Mouse (Mus musculus): ENCODE measurements around the gene Neu4. TPM values are rescaled to one million over a fixed set of nuclear protein-coding genes. Genes with fewer than 3 reads are reported as not detected.
"Not testable (repeated sequence)": the region's sequence is repeated elsewhere in the genome, so short reads cannot be mapped to it uniquely, and the experiment has no call there.

Neu4 gene
- not detected in 2 replicates for polyA plus RNA-seq (2012; rRNA removed)

DNA sequence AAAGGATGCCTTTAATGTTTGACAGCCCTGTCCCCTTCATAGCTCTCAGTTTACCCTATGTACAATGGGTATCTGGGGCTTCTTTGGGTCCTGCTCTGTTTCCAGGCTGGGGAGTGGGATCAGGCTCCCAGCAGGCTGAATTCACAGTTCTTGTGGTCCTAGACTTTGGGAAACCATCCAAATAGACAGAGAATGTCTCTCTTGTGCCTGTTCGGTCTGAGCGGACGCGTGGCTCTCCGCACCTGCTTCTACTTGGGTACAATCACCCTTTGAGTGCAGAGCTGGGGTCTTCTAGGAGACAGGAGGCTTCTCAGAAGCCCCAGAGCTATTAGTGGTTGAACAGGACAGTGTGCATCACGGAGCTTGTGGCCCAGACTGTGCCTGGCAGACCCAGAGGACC, at the start of gene Neu4:
TSS of gene Neu4 (plus strand) at position 301 of the 400 bp plus-strand sequence.
- WGBS, result 91% methylated on average over 6 of the region's 6 CpGs
- Histone ChIP-seq H3K27ac (ENCODE audit: insufficient read depth, low read depth, low read length) (no peak within 1 kb of the TSS), H3K4me3 (ENCODE audit: insufficient read depth, low read depth, low read length) (no peak within 1 kb of the TSS), H3K36me3 (ENCODE audit: control insufficient read depth, insufficient read depth, low read length) (no peaks in the 10 kb centered on the region), H3K4me1 (ENCODE audit: control insufficient read depth, insufficient read depth, low read length) (no peaks in the 10 kb centered on the region), H3K27me3 (replicated peaks; ENCODE audit: control insufficient read depth, insufficient read depth, low read length) (no peaks in the 10 kb centered on the region)
- TF ChIP-seq POLR2A (IDR thresholded peaks at IDR 0.05; ENCODE audit: low read depth, low read length) (no peak), CTCF (conservative IDR thresholded peaks at IDR 0.05; ENCODE audit: insufficient read depth, insufficient read length, low read depth, low read length) (no peak)
- DNase-seq, result no peak

- DNase-seq; H3K4me1 ChIP-seq (ENCODE audit: control insufficient read depth, insufficient read depth, low read length); H3K4me3 ChIP-seq (ENCODE audit: insufficient read depth, low read depth, low read length); H3K27me3 ChIP-seq (replicated peaks; ENCODE audit: control insufficient read depth, insufficient read depth, low read length); H3K36me3 ChIP-seq (ENCODE audit: control insufficient read depth, insufficient read depth, low read length); H3K27ac ChIP-seq (ENCODE audit: insufficient read depth, low read depth, low read length): not testable (repeated sequence)
- no CpG with 5 or more reads among the region's 4 CpGs for WGBS
These were observed 49.5 kb upstream of the Neu4 start for GRCm38 (mm10) chr1:93970797-93971196.

DNA sequence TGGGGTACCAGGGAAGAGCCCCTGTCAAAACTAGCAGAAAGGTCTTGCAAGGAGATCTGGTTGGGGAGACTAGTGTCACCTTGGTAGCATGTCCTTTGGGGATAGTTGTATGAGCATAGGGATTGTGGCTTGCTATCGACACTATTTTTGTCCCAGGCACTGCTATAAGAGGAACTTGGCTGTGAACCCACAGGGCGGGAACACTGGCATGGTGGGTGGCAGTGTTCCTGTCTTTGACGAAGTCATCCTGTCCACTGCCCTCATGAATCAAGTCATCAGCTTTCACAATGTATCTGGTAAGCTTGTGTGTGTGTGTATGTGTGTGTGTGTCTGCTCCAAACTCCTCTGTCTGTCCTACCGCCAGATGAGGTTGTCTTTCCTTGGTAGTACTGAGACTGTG, 44.5 kb upstream of the Neu4 start:
- H3K36me3 ChIP-seq (ENCODE audit: control insufficient read depth, insufficient read depth, low read length); H3K27me3 ChIP-seq (replicated peaks; ENCODE audit: control insufficient read depth, insufficient read depth, low read length); H3K4me3 ChIP-seq (ENCODE audit: insufficient read depth, low read depth, low read length); DNase-seq; H3K4me1 ChIP-seq (ENCODE audit: control insufficient read depth, insufficient read depth, low read length); H3K27ac ChIP-seq (ENCODE audit: insufficient read depth, low read depth, low read length): not testable (repeated sequence)
- 73% methylated on average over 2 of the region's 4 CpGs for WGBS

DNA sequence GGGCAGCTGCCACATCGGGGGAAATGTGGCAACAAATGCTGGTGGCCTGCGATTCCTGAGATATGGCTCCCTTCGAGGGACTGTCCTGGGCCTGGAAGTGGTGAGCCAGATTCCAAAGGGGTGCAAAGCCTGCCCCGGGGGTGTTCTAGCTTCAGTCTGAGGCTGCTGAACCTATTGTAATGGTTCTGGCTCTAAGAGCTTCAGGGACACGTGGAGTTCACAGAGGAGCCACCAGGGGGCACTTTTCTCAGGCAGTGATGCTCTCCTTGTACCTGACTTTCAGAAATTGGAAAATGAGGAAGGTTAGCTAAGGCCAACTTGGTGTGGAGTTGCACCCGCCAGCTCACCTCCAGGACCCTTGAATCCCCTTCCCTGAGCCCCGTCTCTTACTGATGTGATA, 42.0 kb upstream of the Neu4 start:
- not testable (repeated sequence) for H3K27ac ChIP-seq (ENCODE audit: insufficient read depth, low read depth, low read length); DNase-seq; H3K4me3 ChIP-seq (ENCODE audit: insufficient read depth, low read depth, low read length); H3K36me3 ChIP-seq (ENCODE audit: control insufficient read depth, insufficient read depth, low read length); H3K27me3 ChIP-seq (replicated peaks; ENCODE audit: control insufficient read depth, insufficient read depth, low read length); H3K4me1 ChIP-seq (ENCODE audit: control insufficient read depth, insufficient read depth, low read length)
- WGBS, result no CpG with 5 or more reads among the region's 7 CpGs

DNA sequence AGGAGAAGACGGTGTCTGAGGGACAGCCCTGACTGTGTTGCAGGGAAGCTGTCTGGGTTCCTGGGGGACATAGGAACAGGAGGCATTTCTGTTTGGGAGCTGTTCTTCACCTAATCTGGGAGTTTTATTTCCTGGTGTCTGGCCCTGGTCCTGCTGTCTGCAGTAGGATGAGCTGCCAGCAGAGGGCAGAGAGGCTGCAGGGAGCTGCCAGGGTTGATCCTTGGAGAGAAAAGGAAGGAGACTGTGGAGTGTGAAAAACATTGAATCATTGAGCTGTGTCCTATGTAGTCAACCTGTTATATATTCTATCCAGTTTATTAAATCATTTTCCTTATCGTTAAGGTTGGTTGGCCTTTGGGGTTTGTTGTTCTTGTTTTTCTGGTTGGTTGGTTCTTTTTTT, 39.3 kb upstream of the Neu4 start:
- not testable (repeated sequence) for H3K4me3 ChIP-seq (ENCODE audit: insufficient read depth, low read depth, low read length); H3K4me1 ChIP-seq (ENCODE audit: control insufficient read depth, insufficient read depth, low read length); H3K36me3 ChIP-seq (ENCODE audit: control insufficient read depth, insufficient read depth, low read length); H3K27ac ChIP-seq (ENCODE audit: insufficient read depth, low read depth, low read length); DNase-seq; H3K27me3 ChIP-seq (replicated peaks; ENCODE audit: control insufficient read depth, insufficient read depth, low read length)
- no CpG with 5 or more reads among the region's 2 CpGs for WGBS

GRCm38 (mm10) chr1:93986167-93986566, 34.1 kb upstream of the Neu4 start:
- no peak for DNase-seq
- TF ChIP-seq POLR2A (IDR thresholded peaks at IDR 0.05; ENCODE audit: low read depth, low read length) (no peak), CTCF (conservative IDR thresholded peaks at IDR 0.05; ENCODE audit: insufficient read depth, insufficient read length, low read depth, low read length) (no peak)
- WGBS, result 91% methylated on average over 3 of the region's 3 CpGs
- H3K27ac ChIP-seq (ENCODE audit: insufficient read depth, low read depth, low read length), result no peak overlapping the region
- H3K4me3 ChIP-seq (ENCODE audit: insufficient read depth, low read depth, low read length), result no peak overlapping the region
- H3K27me3 ChIP-seq (replicated peaks; ENCODE audit: control insufficient read depth, insufficient read depth, low read length), result no peaks in the 10 kb centered on the region
- no peaks in the 10 kb centered on the region for H3K36me3 ChIP-seq (ENCODE audit: control insufficient read depth, insufficient read depth, low read length)
- no peaks in the 10 kb centered on the region for H3K4me1 ChIP-seq (ENCODE audit: control insufficient read depth, insufficient read depth, low read length)

GRCm38 (mm10) chr1:93988786-93989185, 31.5 kb upstream of the Neu4 start:
- DNase-seq, result no peak
- H3K4me3 ChIP-seq (ENCODE audit: insufficient read depth, low read depth, low read length), result no peak overlapping the region
- WGBS, result 61% methylated on average over 3 of the region's 3 CpGs
- TF ChIP-seq POLR2A (IDR thresholded peaks at IDR 0.05; ENCODE audit: low read depth, low read length) (no peak), CTCF (conservative IDR thresholded peaks at IDR 0.05; ENCODE audit: insufficient read depth, insufficient read length, low read depth, low read length) (no peak)
- no peaks in the 10 kb centered on the region for H3K4me1 ChIP-seq (ENCODE audit: control insufficient read depth, insufficient read depth, low read length)
- no peaks in the 10 kb centered on the region for H3K27me3 ChIP-seq (replicated peaks; ENCODE audit: control insufficient read depth, insufficient read depth, low read length)
- no peak overlapping the region for H3K27ac ChIP-seq (ENCODE audit: insufficient read depth, low read depth, low read length)
- H3K36me3 ChIP-seq (ENCODE audit: control insufficient read depth, insufficient read depth, low read length), result no peaks in the 10 kb centered on the region

DNA sequence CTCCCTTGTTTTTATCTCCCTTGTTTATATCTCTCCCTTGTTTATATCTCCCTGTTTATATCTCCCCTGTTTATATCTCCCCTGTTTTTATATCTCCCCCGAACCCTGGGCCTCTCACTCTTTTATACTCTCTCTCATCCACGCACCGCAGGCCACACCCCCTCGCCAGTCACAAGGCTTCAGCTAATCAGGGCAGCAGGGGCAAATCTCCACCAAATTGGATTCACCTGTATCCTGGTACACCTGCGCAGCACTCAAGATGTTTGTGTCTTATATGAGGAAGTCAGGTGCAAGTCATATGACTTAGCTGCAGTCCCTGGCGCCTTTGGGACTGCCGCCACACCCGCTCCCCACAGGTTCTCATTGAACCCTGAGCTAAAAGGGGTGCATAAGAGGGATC, 30.0 kb upstream of the Neu4 start, which contains the start of gene Gal3st2c:
TSS of gene Gal3st2c (plus strand) at position 301 of the 400 bp plus-strand sequence.
- H3K4me1 ChIP-seq (ENCODE audit: control insufficient read depth, insufficient read depth, low read length); DNase-seq; H3K27ac ChIP-seq (ENCODE audit: insufficient read depth, low read depth, low read length); H3K27me3 ChIP-seq (replicated peaks; ENCODE audit: control insufficient read depth, insufficient read depth, low read length); H3K4me3 ChIP-seq (ENCODE audit: insufficient read depth, low read depth, low read length); H3K36me3 ChIP-seq (ENCODE audit: control insufficient read depth, insufficient read depth, low read length): not testable (repeated sequence)
- WGBS, result 90% methylated on average over 7 of the region's 8 CpGs

- H3K27ac ChIP-seq (ENCODE audit: insufficient read depth, low read depth, low read length); H3K4me3 ChIP-seq (ENCODE audit: insufficient read depth, low read depth, low read length); H3K27me3 ChIP-seq (replicated peaks; ENCODE audit: control insufficient read depth, insufficient read depth, low read length); DNase-seq; H3K36me3 ChIP-seq (ENCODE audit: control insufficient read depth, insufficient read depth, low read length); H3K4me1 ChIP-seq (ENCODE audit: control insufficient read depth, insufficient read depth, low read length): not testable (repeated sequence)
- WGBS, result 74% methylated on average over 2 of the region's 2 CpGs
These were observed 29.2 kb upstream of the Neu4 start for GRCm38 (mm10) chr1:93991068-93991467.

- not testable (repeated sequence) for H3K36me3 ChIP-seq (ENCODE audit: control insufficient read depth, insufficient read depth, low read length); H3K4me1 ChIP-seq (ENCODE audit: control insufficient read depth, insufficient read depth, low read length); H3K27ac ChIP-seq (ENCODE audit: insufficient read depth, low read depth, low read length); H3K4me3 ChIP-seq (ENCODE audit: insufficient read depth, low read depth, low read length); DNase-seq; H3K27me3 ChIP-seq (replicated peaks; ENCODE audit: control insufficient read depth, insufficient read depth, low read length)
- WGBS, result 86% methylated on average over 3 of the region's 3 CpGs
These were observed 28.8 kb upstream of the Neu4 start for GRCm38 (mm10) chr1:93991491-93991890.

Data from kidney, adult 2 months (tissue).